Mouse (Mus musculus): ENCODE data around the gene Trappc12. TPM values are rescaled to one million over a fixed set of nuclear protein-coding genes. Genes with fewer than 3 reads are reported as not detected.

Trappc12 gene
- total and polyA plus RNA-seq, 3 experiments, result 13.5 to 49.6 (median 44.9) TPM

DNA sequence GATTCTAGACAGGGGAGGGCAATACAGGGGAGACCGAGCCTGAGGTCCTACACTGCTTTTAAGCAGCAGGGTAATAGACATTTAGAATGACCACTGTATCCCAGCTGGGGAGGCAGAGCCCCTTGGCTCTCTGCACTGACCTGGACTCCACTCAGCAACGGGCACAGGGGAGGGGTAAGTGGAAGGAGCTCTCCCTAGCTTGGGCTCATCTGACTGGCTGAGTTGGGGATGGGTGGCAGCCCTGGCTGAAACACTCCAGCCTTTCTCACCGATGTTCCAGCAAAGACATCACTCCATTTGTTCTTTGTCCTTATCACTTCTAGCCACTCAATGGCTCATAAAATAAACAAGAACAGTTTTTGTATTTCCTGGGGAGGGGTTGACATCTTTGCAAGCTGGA is 56.5 kb downstream of the Trappc12 start:
- no peak for ATAC-seq (ENCODE audit: extremely low read depth, insufficient number of reproducible peaks, low FRiP score, poor library complexity, severe bottlenecking)
- no peaks in the 10 kb centered on the region for H3K27me3 ChIP-seq (ENCODE audit: insufficient read depth, low read length)
- peaks cover 99% of the 10 kb centered on the region for H3K36me3 ChIP-seq (replicated peaks)
- no peak overlapping the region for H3K4me3 ChIP-seq (ENCODE audit: low read depth, low read length)
- no peak for DNase-seq (ENCODE audit: low spot score)
- TF ChIP-seq TAL1 (conservative IDR thresholded peaks at IDR 0.05; ENCODE audit: low read depth, low read length) (no peak), POLR2AphosphoS5 (IDR thresholded peaks at IDR 0.05; ENCODE audit: insufficient replicate concordance, low read depth, low read length) (no peak), CTCF (IDR thresholded peaks at IDR 0.05; ENCODE audit: low read depth, low read length) (no peak), GATA1 (IDR thresholded peaks at IDR 0.05; ENCODE audit: borderline replicate concordance, low read length) (no peak), GATA2 (IDR thresholded peaks at IDR 0.05; ENCODE audit: borderline replicate concordance, low read depth, low read length) (no peak)
- H3K4me1 ChIP-seq (ENCODE audit: insufficient read depth, low read depth, low read length), result peaks cover 4% of the 10 kb centered on the region
- H3K9me3 ChIP-seq (replicated peaks), result no peaks in the 10 kb centered on the region

GRCm38 (mm10) chr12:28690730-28691129 is 59.5 kb downstream of the Trappc12 start:
- TF ChIP-seq GATA2 (IDR thresholded peaks at IDR 0.05; ENCODE audit: borderline replicate concordance, low read depth, low read length), result no peak
- TF ChIP-seq POLR2AphosphoS5 (IDR thresholded peaks at IDR 0.05; ENCODE audit: insufficient replicate concordance, low read depth, low read length), result no peak
- no peak for TF ChIP-seq TAL1 (conservative IDR thresholded peaks at IDR 0.05; ENCODE audit: low read depth, low read length)
- TF ChIP-seq GATA1 (IDR thresholded peaks at IDR 0.05; ENCODE audit: borderline replicate concordance, low read length), result no peak
- no peak for TF ChIP-seq CTCF (IDR thresholded peaks at IDR 0.05; ENCODE audit: low read depth, low read length)

GRCm38 (mm10) chr12:28688996-28689395 is 61.3 kb downstream of the Trappc12 start:
- H3K36me3 ChIP-seq (replicated peaks), result peaks cover 94% of the 10 kb centered on the region

More at GRCm38 (mm10) chr12:28690730-28691129, 59.5 kb downstream of the Trappc12 start:
- no peaks in the 10 kb centered on the region for H3K9me3 ChIP-seq (replicated peaks)
- DNase-seq (ENCODE audit: low spot score), result no peak
- ATAC-seq (ENCODE audit: extremely low read depth, insufficient number of reproducible peaks, low FRiP score, poor library complexity, severe bottlenecking), result no peak
- H3K4me1 ChIP-seq (ENCODE audit: insufficient read depth, low read depth, low read length), result peaks cover 4% of the 10 kb centered on the region; the same call in 1 of the 2 replicates
- no peaks in the 10 kb centered on the region for H3K27me3 ChIP-seq (ENCODE audit: insufficient read depth, low read length)
- no peak overlapping the region for H3K4me3 ChIP-seq (ENCODE audit: low read depth, low read length)
- peaks cover 97% of the 10 kb centered on the region for H3K36me3 ChIP-seq (replicated peaks)

GRCm38 (mm10) chr12:28686199-28686879 is 63.9 kb downstream of the Trappc12 start:
- no peak for ATAC-seq (ENCODE audit: extremely low read depth, insufficient number of reproducible peaks, low FRiP score, poor library complexity, severe bottlenecking)
- H3K36me3 ChIP-seq (replicated peaks), result peaks cover 83% of the 10 kb centered on the region

More at GRCm38 (mm10) chr12:28688996-28689395, 61.3 kb downstream of the Trappc12 start:
- TF ChIP-seq GATA2 (IDR thresholded peaks at IDR 0.05; ENCODE audit: borderline replicate concordance, low read depth, low read length) (no peak), TAL1 (conservative IDR thresholded peaks at IDR 0.05; ENCODE audit: low read depth, low read length) (no peak), CTCF (IDR thresholded peaks at IDR 0.05; ENCODE audit: low read depth, low read length) (no peak), POLR2AphosphoS5 (IDR thresholded peaks at IDR 0.05; ENCODE audit: insufficient replicate concordance, low read depth, low read length) (no peak), GATA1 (IDR thresholded peaks at IDR 0.05; ENCODE audit: borderline replicate concordance, low read length) (no peak)
- no peak for DNase-seq (ENCODE audit: low spot score)
- Histone ChIP-seq H3K4me1 (ENCODE audit: insufficient read depth, low read depth, low read length) (no peaks in the 10 kb centered on the region), H3K27me3 (ENCODE audit: insufficient read depth, low read length) (no peaks in the 10 kb centered on the region), H3K4me3 (ENCODE audit: low read depth, low read length) (no peak overlapping the region), H3K9me3 (replicated peaks) (no peaks in the 10 kb centered on the region)
- ATAC-seq (ENCODE audit: extremely low read depth, insufficient number of reproducible peaks, low FRiP score, poor library complexity, severe bottlenecking), result no peak

GRCm38 (mm10) chr12:28685771-28686170 is 64.5 kb downstream of the Trappc12 start:
- no peak overlapping the region for H3K4me3 ChIP-seq (ENCODE audit: low read depth, low read length)
- H3K9me3 ChIP-seq (replicated peaks), result no peaks in the 10 kb centered on the region
- H3K36me3 ChIP-seq (replicated peaks), result peaks cover 83% of the 10 kb centered on the region
- ATAC-seq (ENCODE audit: extremely low read depth, insufficient number of reproducible peaks, low FRiP score, poor library complexity, severe bottlenecking), result no peak
- TF ChIP-seq GATA1 (IDR thresholded peaks at IDR 0.05; ENCODE audit: borderline replicate concordance, low read length) (no peak), CTCF (IDR thresholded peaks at IDR 0.05; ENCODE audit: low read depth, low read length) (no peak), POLR2AphosphoS5 (IDR thresholded peaks at IDR 0.05; ENCODE audit: insufficient replicate concordance, low read depth, low read length) (no peak), TAL1 (conservative IDR thresholded peaks at IDR 0.05; ENCODE audit: low read depth, low read length) (no peak), GATA2 (IDR thresholded peaks at IDR 0.05; ENCODE audit: borderline replicate concordance, low read depth, low read length) (no peak)
- H3K4me1 ChIP-seq (ENCODE audit: insufficient read depth, low read depth, low read length), result 0 out of 2 replicates have a peak, but pooled peaks cover 2% of the 10 kb centered on the region
- DNase-seq (ENCODE audit: low spot score), result no peak
- H3K27me3 ChIP-seq (ENCODE audit: insufficient read depth, low read length), result no peaks in the 10 kb centered on the region

More at GRCm38 (mm10) chr12:28686199-28686879, 63.9 kb downstream of the Trappc12 start:
- H3K4me1 ChIP-seq (ENCODE audit: insufficient read depth, low read depth, low read length), result 0 out of 2 replicates have a peak, but pooled peaks cover 2% of the 10 kb centered on the region
- H3K27me3 ChIP-seq (ENCODE audit: insufficient read depth, low read length), result no peaks in the 10 kb centered on the region
- DNase-seq (ENCODE audit: low spot score), result no peak
- H3K4me3 ChIP-seq (ENCODE audit: low read depth, low read length), result no peak overlapping the region
- no peaks in the 10 kb centered on the region for H3K9me3 ChIP-seq (replicated peaks)
- no peak for TF ChIP-seq POLR2AphosphoS5 (IDR thresholded peaks at IDR 0.05; ENCODE audit: insufficient replicate concordance, low read depth, low read length)
- TF ChIP-seq GATA2 (IDR thresholded peaks at IDR 0.05; ENCODE audit: borderline replicate concordance, low read depth, low read length), result no peak
- no peak for TF ChIP-seq GATA1 (IDR thresholded peaks at IDR 0.05; ENCODE audit: borderline replicate concordance, low read length)

DNA sequence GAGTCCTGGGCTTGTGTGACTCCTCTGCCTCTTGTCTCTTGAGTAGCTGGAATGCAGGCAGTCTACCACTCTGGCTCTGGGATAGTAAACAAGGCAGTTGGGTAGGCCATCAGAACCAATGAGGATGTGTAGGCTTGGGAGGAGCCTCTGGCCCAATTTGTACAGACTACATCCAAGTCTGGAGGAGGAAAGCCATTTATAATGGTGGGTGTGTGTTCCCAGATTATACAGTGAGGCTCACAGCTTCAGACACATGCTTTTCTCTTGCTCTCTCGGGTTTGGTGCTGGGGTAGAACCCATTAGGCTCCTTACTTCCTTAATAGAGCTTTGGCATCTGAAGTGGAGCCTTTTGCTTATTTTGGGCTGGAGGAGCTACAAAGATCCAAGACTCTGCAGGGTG is 65.6 kb downstream of the Trappc12 start:
- Histone ChIP-seq H3K9me3 (replicated peaks) (no peaks in the 10 kb centered on the region), H3K36me3 (replicated peaks) (peaks cover 82% of the 10 kb centered on the region), H3K4me3 (ENCODE audit: low read depth, low read length) (no peak overlapping the region), H3K4me1 (ENCODE audit: insufficient read depth, low read depth, low read length) (0 out of 2 replicates have a peak, but pooled peaks cover 2% of the 10 kb centered on the region), H3K27me3 (ENCODE audit: insufficient read depth, low read length) (no peaks in the 10 kb centered on the region)
- no peak for TF ChIP-seq CTCF (IDR thresholded peaks at IDR 0.05; ENCODE audit: low read depth, low read length)
- TF ChIP-seq GATA2 (IDR thresholded peaks at IDR 0.05; ENCODE audit: borderline replicate concordance, low read depth, low read length), result no peak
- TF ChIP-seq POLR2AphosphoS5 (IDR thresholded peaks at IDR 0.05; ENCODE audit: insufficient replicate concordance, low read depth, low read length), result no peak
- TF ChIP-seq GATA1 (IDR thresholded peaks at IDR 0.05; ENCODE audit: borderline replicate concordance, low read length), result no peak
- TF ChIP-seq TAL1 (conservative IDR thresholded peaks at IDR 0.05; ENCODE audit: low read depth, low read length), result no peak
- ATAC-seq (ENCODE audit: extremely low read depth, insufficient number of reproducible peaks, low FRiP score, poor library complexity, severe bottlenecking), result no peak
- no peak for DNase-seq (ENCODE audit: low spot score)
